Mouse (Mus musculus) MEL (cell line): ENCODE data around the gene Kcnn3. TPM values are rescaled to one million over a fixed set of nuclear protein-coding genes. Genes with fewer than 3 reads are reported as not detected.
A peak's percentile ranks its signal among the peaks of the same experiment; 100 is the strongest.

Experiments used
- DNase-seq: peaks from one replicate; pipeline ENCODE4 v3.0.0; 2011; ENCODE audit warnings: low read depth, low spot score
- H3K27ac ChIP-seq: 2 replicates; pipeline ENCODE4 v1.5.1; 2012; ENCODE audit warnings: low read depth, mild to moderate bottlenecking, control low read depth, low read length, moderate library complexity; ENCODE audit not compliant: control insufficient read depth
- H3K27me3 ChIP-seq, 2 experiments: fragments of 150-350 bp in 1 of 2; sonication (generic) in 1 of 2; 2 replicates each; pipeline ENCODE4 v1.6.1; 2012; ENCODE audit warnings: low read length in 2 of 2, mild to moderate bottlenecking in 2 of 2, improper control_type of control experiment in 1 of 2, moderate library complexity in 1 of 2; ENCODE audit not compliant: insufficient read depth in 2 of 2, control insufficient read depth in 1 of 2
- H3K36me3 ChIP-seq, 2 experiments: 2 replicates each; pipeline ENCODE4 v1.6.1; 2012 to 2014; ENCODE audit warnings: low read length in 2 of 2, improper control_type of control experiment in 1 of 2, inconsistent platforms in 1 of 2, mild to moderate bottlenecking in 1 of 2; ENCODE audit not compliant: insufficient read depth in 2 of 2, control insufficient read depth in 1 of 2
- H3K4me1 ChIP-seq, 2 experiments: fragments of 150-350 bp in 1 of 2; sonication (generic) in 1 of 2; 2 replicates each; pipeline ENCODE4 v1.6.1; 2012; ENCODE audit warnings: low read length in 2 of 2, improper control_type of control experiment in 1 of 2, mild to moderate bottlenecking in 1 of 2; ENCODE audit not compliant: insufficient read depth in 2 of 2, control insufficient read depth in 1 of 2
- H3K4me3 ChIP-seq, 2 experiments: fragments of 150-350 bp in 1 of 2; sonication (generic) in 1 of 2; 2 replicates each; pipeline ENCODE4 v1.5.1; 2012; ENCODE audit warnings: low read depth in 2 of 2, low read length in 2 of 2, mild to moderate bottlenecking in 2 of 2, moderate library complexity in 2 of 2, control low read depth in 1 of 2, improper control_type of control experiment in 1 of 2; ENCODE audit not compliant: control insufficient read depth in 1 of 2, insufficient read depth in 1 of 2
- H3K79me2 ChIP-seq: 2 replicates; pipeline ENCODE4 v1.6.1; 2012; ENCODE audit warnings: mild to moderate bottlenecking, low read length, moderate library complexity; ENCODE audit not compliant: control insufficient read depth, poor library complexity, insufficient read depth
- H3K9ac ChIP-seq: 2 replicates; pipeline ENCODE4 v1.6.1; 2012; ENCODE audit warnings: low read depth, mild to moderate bottlenecking, control low read depth, low read length, moderate library complexity; ENCODE audit not compliant: control insufficient read depth, poor library complexity, severe bottlenecking
- H3K9me3 ChIP-seq: fragments of 150-350 bp; sonication (generic); replicated peaks from 2 replicates; pipeline ENCODE4 v1.6.1; 2012; ENCODE audit warnings: mild to moderate bottlenecking, low read length, improper control_type of control experiment, moderate library complexity; ENCODE audit not compliant: insufficient read depth
- CHD2 ChIP-seq: IDR thresholded peaks from 2 replicates; pipeline ENCODE4 v1.6.1; 2011; ENCODE audit warnings: low read length, improper control_type of control experiment
- CTCF ChIP-seq, 3 experiments: IDR thresholded peaks in 2 of 3; conservative IDR thresholded peaks in 1 of 3; 2 replicates each; pipeline ENCODE4 v1.5.1; 2011 to 2012; ENCODE audit warnings: low read length in 3 of 3, low read depth in 2 of 3, mild to moderate bottlenecking in 2 of 3, improper control_type of control experiment in 1 of 3, inconsistent platforms in 1 of 3, mixed read lengths in 1 of 3, moderate library complexity in 1 of 3; ENCODE audit not compliant: control insufficient read depth in 1 of 3, insufficient read depth in 1 of 3, poor library complexity in 1 of 3, severe bottlenecking in 1 of 3
- EP300 ChIP-seq, 2 experiments: IDR thresholded peaks; 2 replicates each; pipeline ENCODE4 v1.6.1; 2011; ENCODE audit warnings: improper control_type of control experiment in 2 of 2, low read length in 2 of 2, low read depth in 1 of 2, mild to moderate bottlenecking in 1 of 2
- MYB ChIP-seq: IDR thresholded peaks from 2 replicates; pipeline ENCODE4 v1.6.1; 2011; ENCODE audit warnings: mild to moderate bottlenecking, low read depth, low read length, improper control_type of control experiment
- MYC ChIP-seq: IDR thresholded peaks from 2 replicates; pipeline ENCODE4 v1.6.1; 2011; ENCODE audit warnings: low read depth, mild to moderate bottlenecking, low read length, improper control_type of control experiment, moderate library complexity
- NELFE ChIP-seq: IDR thresholded peaks from 2 replicates; pipeline ENCODE4 v1.6.1; 2011; ENCODE audit warnings: low read depth, low read length, improper control_type of control experiment
- RAD21 ChIP-seq: IDR thresholded peaks from 2 replicates; pipeline ENCODE4 v1.6.1; 2011; ENCODE audit warnings: mild to moderate bottlenecking, low read depth, low read length, improper control_type of control experiment
- SMC3 ChIP-seq: IDR thresholded peaks from 2 replicates; pipeline ENCODE4 v1.6.1; 2011; ENCODE audit warnings: low read depth, low read length, improper control_type of control experiment
- UBTF ChIP-seq: IDR thresholded peaks from 2 replicates; pipeline ENCODE4 v1.6.1; 2012; ENCODE audit warnings: low read depth, mild to moderate bottlenecking, inconsistent platforms, low read length, improper control_type of control experiment, moderate library complexity, borderline replicate concordance; ENCODE audit not compliant: insufficient read depth
- USF1 ChIP-seq: IDR thresholded peaks from 2 replicates; pipeline ENCODE4 v1.6.1; 2014; ENCODE audit warnings: low read depth, mild to moderate bottlenecking, inconsistent platforms, low read length, improper control_type of control experiment, moderate library complexity
- ZC3H11A ChIP-seq: IDR thresholded peaks from 2 replicates; pipeline ENCODE4 v1.6.1; 2012; ENCODE audit warnings: low read depth, mild to moderate bottlenecking, inconsistent platforms, low read length, improper control_type of control experiment
- ZKSCAN1 ChIP-seq: IDR thresholded peaks from 2 replicates; pipeline ENCODE4 v1.6.1; 2012; ENCODE audit warnings: low read depth, mild to moderate bottlenecking, inconsistent platforms, low read length, improper control_type of control experiment, moderate library complexity
- polyA plus RNA-seq, 2 experiments: library from polyadenylated mRNA; stranded (reverse) in 1 of 2; unstranded in 1 of 2; fragments of >175 nt in 1 of 2; fragments of >200 nt in 1 of 2; gene quantifications; 2 replicates each; pipeline versions ENCODE4 v1.2.1 to v1.2.4; 2012; ENCODE audit warnings: low replicate concordance in 2 of 2, low read depth in 1 of 2; ENCODE audit not compliant: insufficient read length in 2 of 2, insufficient read depth in 1 of 2, missing spikeins in 1 of 2
- total RNA-seq: library from RNA; depleted of rRNA; stranded (reverse); fragments of 300-350 nt; gene quantifications from 2 replicates; pipeline ENCODE4 v1.2.3, GENCODE M21; 2012

Gene Kcnn3
- total and polyA plus RNA-seq, 3 experiments, result 0.04 TPM; not detected in 2

- H3K4me1 ChIP-seq, result no peaks in the 10 kb centered on the region
- TF ChIP-seq SMC3, result peak; percentile 67
- TF ChIP-seq UBTF, result no peak
- no peak for TF ChIP-seq ZKSCAN1
- 0 out of 2 replicates have a peak, but pooled peaks have one; percentile 38 for TF ChIP-seq MYC
- no peak for TF ChIP-seq EP300 (IDR thresholded peaks at IDR 0.05; ENCODE audit: low read depth in 1 of 2, low read length in 2 of 2)
- peak; percentile 52 to 69 (median 52) for TF ChIP-seq CTCF (IDR thresholded peaks at IDR 0.05 in 2 of 3, conservative IDR thresholded peaks at IDR 0.05 in 1 of 3; ENCODE audit: control insufficient read depth in 1 of 3, insufficient read depth in 1 of 3, low read depth in 2 of 3, low read length in 3 of 3, poor library complexity in 1 of 3, severe bottlenecking in 1 of 3)
- TF ChIP-seq RAD21, result peak; percentile 70
- peak; percentile 35; the same call in 1 of the 2 replicates for TF ChIP-seq ZC3H11A
- H3K9ac ChIP-seq, result no peak overlapping the region
- peaks cover 22 to 23% of the 10 kb centered on the region in 2 experiments for H3K27me3 ChIP-seq
- no peak overlapping the region for H3K27ac ChIP-seq
- H3K79me2 ChIP-seq, result no peaks in the 10 kb centered on the region
- DNase-seq, result peak; percentile 63
- H3K9me3 ChIP-seq, result no peaks in the 10 kb centered on the region
- H3K36me3 ChIP-seq, result no peaks in the 10 kb centered on the region
- no peak overlapping the region for H3K4me3 ChIP-seq
Measured at GRCm38 (mm10) chr3:89501486-89501885, 18.5 kb upstream of the Kcnn3 start.

- H3K4me3 ChIP-seq, result no peak overlapping the region
- TF ChIP-seq CTCF (IDR thresholded peaks at IDR 0.05 in 2 of 3, conservative IDR thresholded peaks at IDR 0.05 in 1 of 3; ENCODE audit: control insufficient read depth in 1 of 3, insufficient read depth in 1 of 3, low read depth in 2 of 3, low read length in 3 of 3, poor library complexity in 1 of 3, severe bottlenecking in 1 of 3), result 0 out of 6 replicates have a peak, but pooled peaks of 1 of the 3 experiments have one; percentile 8
- no peak for TF ChIP-seq SMC3
- no peaks in the 10 kb centered on the region for H3K79me2 ChIP-seq
- H3K4me1 ChIP-seq, result no peaks in the 10 kb centered on the region
- H3K9ac ChIP-seq, result no peak overlapping the region
- H3K27ac ChIP-seq, result no peak overlapping the region
- H3K36me3 ChIP-seq, result no peaks in the 10 kb centered on the region
- peaks cover 29 to 31% of the 10 kb centered on the region in 2 experiments for H3K27me3 ChIP-seq
- no peaks in the 10 kb centered on the region for H3K9me3 ChIP-seq
- no peak for DNase-seq
Measured at GRCm38 (mm10) chr3:89502551-89502950, 17.4 kb upstream of the Kcnn3 start.

- no peak for TF ChIP-seq USF1
- TF ChIP-seq NELFE, result no peak
- no peak for TF ChIP-seq MYB
- TF ChIP-seq CHD2, result no peak
- no peak for TF ChIP-seq ZKSCAN1
- TF ChIP-seq UBTF, result no peak
- no peaks in the 10 kb centered on the region for H3K9me3 ChIP-seq
- no peak overlapping the region for H3K9ac ChIP-seq
- H3K4me3 ChIP-seq, result no peak overlapping the region
- DNase-seq, result no peak
- no peaks in the 10 kb centered on the region for H3K79me2 ChIP-seq
- no peaks in the 10 kb centered on the region for H3K4me1 ChIP-seq
- H3K27ac ChIP-seq, result no peak overlapping the region
- H3K36me3 ChIP-seq, result no peaks in the 10 kb centered on the region
- H3K27me3 ChIP-seq, result peaks cover 38 to 40% of the 10 kb centered on the region in 2 experiments
Measured at GRCm38 (mm10) chr3:89508041-89508440, 11.9 kb upstream of the Kcnn3 start.
